Mouse (Mus musculus) heart, postnatal 25 days (tissue): ENCODE results near the gene Gm49366. TPM values are rescaled to one million over a fixed set of nuclear protein-coding genes. Genes with fewer than 3 reads are reported as not detected.
A peak's percentile ranks its signal among the peaks of the same experiment; 100 is the strongest.
"Not testable (repeated sequence)": the region's sequence is repeated elsewhere in the genome, so short reads cannot be mapped to it uniquely, and the experiment has no call there.

Experiments used
- DNase-seq: peaks from one replicate; pipeline ENCODE4 v3.0.0; 2022; ENCODE audit warnings: low spot score
- intact Hi-C: fragments of 180-260 bp; cut with DNase I; formaldehyde crosslinking; loops from one replicate; pipeline ENCODE4 v1.15.1; 2025
- total RNA-seq, 2 experiments: library from RNA; stranded (reverse); gene quantifications; 2 replicates each; pipeline ENCODE4 v1.2.3; 2021

Gm49366 gene
- total RNA-seq, 2 experiments from 2014 or later, result not detected

GRCm38 (mm10) chr12:84068986-84069385 is 30.3 kb downstream of the Gm49366 start, which contains the start of gene Acot5:
Gene Acot5 (plus strand): TSS chr12:84069325.
- intact Hi-C loops, result no loop called here
- no peak for DNase-seq

- DNase-seq, intact Hi-C loops: not testable (repeated sequence)
Observed at GRCm38 (mm10) chr12:84069582-84069981, 30.8 kb downstream of the Gm49366 start.

- intact Hi-C loops, result no loop called here
- DNase-seq, result no peak
Observed at GRCm38 (mm10) chr12:84071696-84072095, 33.0 kb downstream of the Gm49366 start.

- DNase-seq, result no peak
- intact Hi-C loops, result no loop called here
Observed at GRCm38 (mm10) chr12:84077371-84077990, 38.7 kb downstream of the Gm49366 start.

- no peak for DNase-seq
- intact Hi-C loops, result no loop called here
Observed at GRCm38 (mm10) chr12:84083842-84084241, 45.1 kb downstream of the Gm49366 start.

GRCm38 (mm10) chr12:84084581-84084980 is 45.8 kb downstream of the Gm49366 start:
- no peak for DNase-seq

GRCm38 (mm10) chr12:84094666-84095065 is 55.9 kb downstream of the Gm49366 start:
- intact Hi-C loops, result not testable (repeated sequence)

More at GRCm38 (mm10) chr12:84084581-84084980, 45.8 kb downstream of the Gm49366 start:
- intact Hi-C loops, result no loop called here

GRCm38 (mm10) chr12:84099605-84100004 is 60.9 kb downstream of the Gm49366 start:
- DNase-seq, result no peak
- intact Hi-C loops, result no loop called here

More at GRCm38 (mm10) chr12:84094666-84095065, 55.9 kb downstream of the Gm49366 start:
- not testable (repeated sequence) for DNase-seq

GRCm38 (mm10) chr12:84100071-84100470 is 61.3 kb downstream of the Gm49366 start:
- intact Hi-C loops, result no loop called here

GRCm38 (mm10) chr12:84100604-84101492 is 62.1 kb downstream of the Gm49366 start, which contains the start of gene Acot6:
Gene Acot6 (plus strand): TSS chr12:84100654.
- intact Hi-C loops, result not testable (repeated sequence)
- DNase-seq, result peak; percentile 4

More at GRCm38 (mm10) chr12:84100071-84100470, 61.3 kb downstream of the Gm49366 start:
- no peak for DNase-seq

GRCm38 (mm10) chr12:84101493-84101845 is 62.7 kb downstream of the Gm49366 start:
- no peak for DNase-seq
- intact Hi-C loops, result no loop called here

- DNase-seq, result no peak
- intact Hi-C loops, result no loop called here
Observed at GRCm38 (mm10) chr12:84107012-84107411, 68.3 kb downstream of the Gm49366 start.

GRCm38 (mm10) chr12:84107692-84108091 is 69.0 kb downstream of the Gm49366 start:
- intact Hi-C loops, result no loop called here
- DNase-seq, result no peak

Other genes with a start within 250 kb of the Gm49366 start
- 10 to 100 TPM; 29.5 to 36.3 TPM for gene Numb, start 117.0 kb upstream of the Gm49366 start, total RNA-seq
- 1 to 10 TPM; 5.2 to 5.5 TPM for gene Riox1, start 88.3 kb upstream of the Gm49366 start, total RNA-seq
- not detected for gene Heatr4, start 54.1 kb upstream of the Gm49366 start, total RNA-seq
- 100 to 1,000 TPM; 100 to 107 TPM for gene Acot2, start 51.1 kb upstream of the Gm49366 start, total RNA-seq
- gene Acot1, start 29.4 kb upstream of the Gm49366 start, total RNA-seq, result 10 to 100 TPM; 35.8 to 47.2 TPM
- 1 to 10 TPM in 1 of 2 experiments, under 1 TPM in 1; 0.94 to 1.5 TPM for gene Acot4, start 556 bp upstream of the Gm49366 start, total RNA-seq
- 1 to 10 TPM; 1.7 TPM for gene Acot3, start 13.2 kb downstream of the Gm49366 start, total RNA-seq
- gene Acot5, start 30.4 kb downstream of the Gm49366 start, total RNA-seq, result not detected
- gene Acot6, start 61.7 kb downstream of the Gm49366 start, total RNA-seq, result 1 to 10 TPM; 2.2 to 2.4 TPM
- 10 to 100 TPM in 1 of 2 experiments, 1 to 10 TPM in 1; 8.2 to 10.1 TPM for gene Dnal1, start 75.4 kb downstream of the Gm49366 start, total RNA-seq
- under 1 TPM; 0.14 to 0.18 TPM for gene Pnma1, start 109.6 kb downstream of the Gm49366 start, total RNA-seq
- 10 to 100 TPM; 13.8 to 17.7 TPM for gene Elmsan1, start 179.9 kb downstream of the Gm49366 start, total RNA-seq
- 100 to 1,000 TPM; 213 to 236 TPM for gene Ptgr2, start 246.3 kb downstream of the Gm49366 start, total RNA-seq